Mouse (Mus musculus) liver, adult (tissue): ENCODE results near the gene Tstd2.

Experiments
- GATA4 ChIP-seq: IDR thresholded peaks from 2 replicates; pipeline ENCODE4 v1.6.1; 2014; ENCODE audit warnings: mild to moderate bottlenecking, low read length; ENCODE audit not compliant: insufficient replicate concordance

Tstd2 gene

GRCm38 (mm10) chr4:46131791-46132190, 6.7 kb downstream of the Tstd2 start:
- TF ChIP-seq GATA4: no peak

GRCm38 (mm10) chr4:46130221-46130620, 8.3 kb downstream of the Tstd2 start:
- no peak for TF ChIP-seq GATA4

DNA sequence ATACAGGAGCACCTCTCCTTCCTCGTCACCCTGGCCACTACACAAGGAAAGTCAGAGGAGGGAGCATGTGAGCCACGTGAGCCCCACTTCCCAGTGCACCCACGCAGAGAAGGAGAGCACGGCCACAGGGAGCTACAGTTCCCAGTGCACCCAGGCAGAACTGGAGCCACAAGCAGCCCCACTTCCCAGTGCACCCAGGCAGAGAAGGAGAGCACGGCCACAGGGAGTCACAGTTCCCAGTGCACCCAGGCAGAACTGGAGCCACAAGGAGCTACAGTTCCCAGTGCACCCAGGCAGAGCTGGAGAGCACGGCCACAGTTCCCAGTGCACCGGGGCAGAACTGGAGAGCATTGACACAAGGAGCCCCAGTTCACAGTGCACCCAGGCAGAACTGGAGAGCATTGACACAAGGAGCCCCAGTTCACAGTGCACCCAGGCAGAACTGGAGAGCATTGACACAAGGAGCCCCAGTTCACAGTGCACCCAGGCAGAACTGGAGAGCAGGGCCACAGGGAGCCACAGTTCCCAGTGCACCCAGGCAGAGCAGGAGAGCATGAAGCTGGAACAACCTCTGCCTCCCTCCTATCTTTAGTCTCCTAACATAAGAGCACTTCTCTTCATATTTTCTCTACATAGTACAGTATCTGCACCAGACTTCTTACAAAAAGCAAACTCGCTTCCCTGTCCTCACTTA, 9.0 kb downstream of the Tstd2 start:
- no peak for TF ChIP-seq GATA4

- no peak for TF ChIP-seq GATA4
These were observed 12.0 kb downstream of the Tstd2 start for GRCm38 (mm10) chr4:46126541-46126940.

- TF ChIP-seq GATA4: no peak
These were observed 15.1 kb downstream of the Tstd2 start for GRCm38 (mm10) chr4:46123358-46123757.

- TF ChIP-seq GATA4: no peak
These were observed 17.7 kb downstream of the Tstd2 start for GRCm38 (mm10) chr4:46120767-46121166.

- TF ChIP-seq GATA4: no peak
These were observed 18.9 kb downstream of the Tstd2 start for GRCm38 (mm10) chr4:46119514-46120094.

DNA sequence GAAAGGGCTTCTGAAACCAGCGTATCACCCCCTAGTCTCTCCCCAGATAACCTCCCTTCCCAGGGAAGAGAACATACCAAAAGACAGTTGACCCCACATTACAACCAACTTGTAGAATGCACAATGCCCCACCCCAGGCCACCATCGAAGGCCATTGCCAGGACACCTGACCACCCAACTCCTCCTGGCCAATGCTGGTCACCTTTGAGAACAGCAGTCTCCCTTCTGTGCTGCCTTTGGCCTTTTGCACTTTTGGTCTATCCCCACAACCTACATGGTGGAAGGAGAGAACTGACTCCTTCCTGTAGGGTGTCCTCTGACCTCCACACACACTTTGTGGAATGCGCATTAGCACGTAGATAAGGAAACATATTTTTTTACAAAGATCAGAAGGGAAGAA, 21.0 kb downstream of the Tstd2 start:
- no peak for TF ChIP-seq GATA4

- TF ChIP-seq GATA4: no peak
These were observed 21.8 kb downstream of the Tstd2 start for GRCm38 (mm10) chr4:46116544-46117175.

DNA sequence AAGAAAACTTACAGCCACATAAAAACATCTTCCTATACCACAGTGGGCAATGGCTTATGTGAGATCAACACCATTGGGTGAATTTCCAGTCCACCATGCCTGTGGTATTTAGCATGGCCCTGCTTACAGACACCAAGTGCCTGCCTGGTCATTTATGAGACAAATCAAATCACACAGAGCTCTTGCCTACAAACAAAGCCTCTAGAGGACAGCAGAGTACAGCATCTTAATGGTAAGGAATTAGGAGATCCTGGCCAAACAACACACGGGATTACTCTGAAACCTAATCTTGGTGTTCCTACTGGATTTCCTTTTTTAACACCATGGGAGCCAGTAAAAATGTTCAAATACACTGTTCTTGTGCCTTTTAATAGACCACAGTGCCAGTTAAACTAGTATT, 23.2 kb downstream of the Tstd2 start:
- no peak for TF ChIP-seq GATA4

- TF ChIP-seq GATA4: no peak
These were observed 27.1 kb downstream of the Tstd2 start for GRCm38 (mm10) chr4:46111361-46111760.

GRCm38 (mm10) chr4:46110084-46110483, 28.4 kb downstream of the Tstd2 start:
- TF ChIP-seq GATA4: no peak

DNA sequence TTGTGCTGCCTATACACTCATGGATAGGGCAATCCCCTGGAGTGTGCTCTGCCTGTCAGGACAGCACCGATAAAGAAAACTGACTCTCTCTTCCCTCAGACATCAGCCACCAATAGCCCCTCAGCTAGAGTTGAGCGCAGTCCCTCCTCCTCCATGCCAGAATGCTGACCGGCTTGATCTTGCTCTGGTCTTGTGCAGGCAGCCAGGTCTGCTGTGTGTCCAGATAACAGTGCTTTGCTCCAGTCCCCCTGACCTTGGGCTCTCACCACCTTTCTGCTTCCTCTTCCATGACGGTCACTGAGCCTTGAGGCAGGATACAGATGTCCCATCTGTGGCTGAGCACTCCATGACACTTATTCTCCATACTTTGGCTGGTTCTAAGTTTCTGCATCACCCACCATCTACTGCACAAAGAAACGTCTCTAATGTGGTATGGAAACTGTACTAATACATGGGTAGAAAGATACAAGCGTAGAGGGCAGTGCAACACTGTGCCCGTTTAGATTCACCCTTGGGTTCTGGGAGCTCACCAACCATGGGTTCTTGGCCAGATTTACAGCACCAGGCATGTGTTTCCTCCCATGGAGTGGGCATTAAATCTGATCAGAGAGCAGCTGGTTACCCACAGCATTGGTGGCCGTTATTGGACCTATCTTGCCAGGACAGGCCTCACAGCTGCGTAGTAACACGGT, 36.3 kb downstream of the Tstd2 start:
- TF ChIP-seq GATA4: no peak

DNA sequence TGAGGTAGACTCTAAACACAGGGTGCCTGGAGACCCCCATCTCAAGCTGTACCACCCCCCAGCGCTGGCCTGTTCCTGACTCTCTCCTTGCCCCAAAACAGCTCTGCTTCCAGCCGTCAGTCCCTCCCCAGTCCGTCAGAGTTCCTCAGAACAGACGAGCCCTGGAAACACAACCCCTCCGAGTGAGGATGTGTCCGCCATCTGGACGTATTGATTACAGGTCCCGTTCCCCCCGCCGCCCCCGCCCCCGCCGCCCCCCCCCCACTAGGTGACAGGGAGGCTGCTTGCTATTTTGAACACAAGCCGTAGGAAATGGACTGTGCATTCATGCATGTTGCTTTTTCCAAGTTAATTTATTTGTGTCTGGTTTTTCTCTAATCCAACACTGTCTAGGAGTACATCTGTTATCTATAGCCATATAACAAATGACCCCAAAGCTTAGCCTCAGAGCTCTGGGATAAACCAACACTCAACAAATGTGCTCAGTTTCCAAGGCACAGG, 37.2 kb downstream of the Tstd2 start:
- TF ChIP-seq GATA4: no peak

DNA sequence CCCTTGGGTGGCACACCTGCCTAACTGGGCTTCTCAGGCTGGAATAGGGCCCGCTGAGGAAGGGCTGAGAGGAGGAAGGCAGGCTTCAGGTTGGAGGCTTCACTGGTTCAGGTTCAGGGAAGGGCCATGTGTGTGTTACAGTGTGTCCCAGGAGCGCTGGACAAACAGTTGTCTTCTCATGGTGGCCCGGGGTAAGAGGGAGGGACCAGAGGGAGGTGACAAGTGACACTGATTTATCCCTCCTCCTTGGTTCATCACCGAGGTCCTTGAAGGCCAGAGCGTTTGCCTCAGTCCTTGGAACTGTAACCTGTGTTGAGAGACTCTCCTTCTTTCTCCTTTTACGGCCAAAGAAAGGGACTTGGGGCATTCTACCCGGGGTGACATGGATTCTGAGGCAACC, 38.0 kb downstream of the Tstd2 start:
- TF ChIP-seq GATA4: no peak

DNA sequence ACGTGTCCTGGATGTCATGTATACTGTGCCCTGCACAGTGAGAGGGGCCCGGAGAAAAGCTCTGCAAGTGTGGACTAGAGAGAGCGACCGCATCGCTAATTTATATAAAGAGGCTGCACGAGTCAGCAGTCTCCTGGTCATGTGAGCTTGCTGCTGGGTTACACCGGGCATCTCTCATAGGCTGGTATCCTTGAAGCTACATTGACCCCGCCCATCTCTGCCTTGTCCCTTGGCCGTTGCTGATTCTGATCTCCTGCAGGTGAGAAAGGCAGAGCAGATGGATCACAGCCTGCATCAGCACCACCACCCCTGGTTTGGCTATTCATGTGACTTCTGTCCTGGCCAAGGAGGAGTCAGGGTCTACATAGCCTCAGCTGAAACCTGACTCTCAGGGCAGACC, 39.4 kb downstream of the Tstd2 start:
- no peak for TF ChIP-seq GATA4
